Mouse (Mus musculus): ENCODE data around the gene Gng2.

GRCm38 (mm10) chr14:19938545-19938944 lies 38.9 kb downstream of the Gng2 start:
- TF ChIP-seq GATA1 (IDR thresholded peaks at IDR 0.05; ENCODE audit: borderline replicate concordance, low read length) (no peak), FLI1 (IDR thresholded peaks at IDR 0.05; ENCODE audit: low read length) (no peak)

All from megakaryocyte, embryonic 14.5 days (primary cell).